Mouse (Mus musculus): Measurements from ENCODE around the gene Eif2s1. TPM values are rescaled to one million over a fixed set of nuclear protein-coding genes. Genes with fewer than 3 reads are reported as not detected.

Gene Eif2s1
- total and polyA plus RNA-seq, 3 experiments: 124 to 351 (median 196) TPM

GRCm38 (mm10) chr12:78919079-78919712 lies 57.6 kb downstream of the Eif2s1 start:
- H3K4me1 ChIP-seq (ENCODE audit: control insufficient read depth in 1 of 2, insufficient read depth in 2 of 2): peaks cover 3 to 36% of the 10 kb centered on the region in 2 experiments
- in situ Hi-C loops (cut with MboI; ENCODE audit: low pct_ligation_motif_present, low pct_unique_long_range_greater_than_20kb, low sequenced_read_pairs): no loop called here
- 0 out of 2 replicates have a peak overlapping the region, but pooled peaks have one; percentile 25 for H3K9ac ChIP-seq (ENCODE audit: insufficient read depth, low read depth)

GRCm38 (mm10) chr12:78921421-78921820 lies 59.8 kb downstream of the Eif2s1 start:
- Histone ChIP-seq H3K9ac (ENCODE audit: insufficient read depth, low read depth) (no peak overlapping the region), H3K4me1 (ENCODE audit: control insufficient read depth in 1 of 2, insufficient read depth in 2 of 2) (peaks cover 6 to 47% of the 10 kb centered on the region in 2 experiments), H3K79me2 (replicated peaks; ENCODE audit: control insufficient read depth, extremely low read depth, insufficient read depth, poor library complexity, severe bottlenecking) (no peaks in the 10 kb centered on the region), H3K9me3 (replicated peaks; ENCODE audit: low read length) (no peaks in the 10 kb centered on the region), H3K36me3 (replicated peaks in 1 of 2; ENCODE audit: control insufficient read depth in 1 of 2, insufficient read depth in 1 of 2, low read length in 1 of 2) (no peaks in the 10 kb centered on the region), H3K27me3 (replicated peaks) (no peaks in the 10 kb centered on the region), H3K4me3 (replicated peaks in 1 of 3; ENCODE audit: low read depth in 2 of 3, low read length in 2 of 3, poor library complexity in 1 of 3) (no peak overlapping the region), H3K27ac (ENCODE audit: insufficient read depth, low read depth) (no peak overlapping the region), H3K4me2 (ENCODE audit: insufficient read depth, low read depth, poor library complexity, severe bottlenecking) (no peak overlapping the region)
- no peak for DNase-seq (ENCODE audit: extremely low read depth)
- in situ Hi-C loops (cut with MboI; ENCODE audit: low pct_ligation_motif_present, low pct_unique_long_range_greater_than_20kb, low sequenced_read_pairs) (loop anchor here (5.0 kb wide), 3 partner anchors 56 to 176 kb away; partner anchors contain the start of gene Tmem229b), dilution Hi-C loops (cut with MboI; ENCODE audit: extremely low pct_ligation_motif_present, extremely low pct_unique_long_range_greater_than_20kb, low sequenced_read_pairs) (no loop called here)
- TF ChIP-seq TCF12 (IDR thresholded peaks at IDR 0.05; ENCODE audit: low read depth, low read length) (no peak), ETS1 (conservative IDR thresholded peaks at IDR 0.05; ENCODE audit: low read depth, low read length) (no peak), GABPA (IDR thresholded peaks at IDR 0.05; ENCODE audit: insufficient replicate concordance, low read depth, low read length) (no peak), PAX5 (IDR thresholded peaks at IDR 0.05; ENCODE audit: low read length) (no peak), CHD2 (IDR thresholded peaks at IDR 0.05; ENCODE audit: low read length) (no peak), MAX (IDR thresholded peaks at IDR 0.05; ENCODE audit: low read length) (no peak), NRF1 (IDR thresholded peaks at IDR 0.05; ENCODE audit: low read depth, low read length) (no peak), JUND (conservative IDR thresholded peaks at IDR 0.05; ENCODE audit: low read depth, low read length) (no peak)

More at GRCm38 (mm10) chr12:78919079-78919712, 57.6 kb downstream of the Eif2s1 start:
- no peak overlapping the region for H3K4me3 ChIP-seq (replicated peaks in 1 of 3; ENCODE audit: low read depth in 2 of 3, low read length in 2 of 3, poor library complexity in 1 of 3)
- no peaks in the 10 kb centered on the region for H3K36me3 ChIP-seq (replicated peaks in 1 of 2; ENCODE audit: control insufficient read depth in 1 of 2, insufficient read depth in 1 of 2, low read length in 1 of 2)
- H3K9me3 ChIP-seq (replicated peaks; ENCODE audit: low read length): no peaks in the 10 kb centered on the region
- no peaks in the 10 kb centered on the region for H3K27me3 ChIP-seq (replicated peaks)
- H3K79me2 ChIP-seq (replicated peaks; ENCODE audit: control insufficient read depth, extremely low read depth, insufficient read depth, poor library complexity, severe bottlenecking): no peaks in the 10 kb centered on the region
- dilution Hi-C loops (cut with MboI; ENCODE audit: extremely low pct_ligation_motif_present, extremely low pct_unique_long_range_greater_than_20kb, low sequenced_read_pairs): no loop called here
- peak; percentile 92 for DNase-seq (ENCODE audit: extremely low read depth)
- H3K4me2 ChIP-seq (ENCODE audit: insufficient read depth, low read depth, poor library complexity, severe bottlenecking): peak overlapping the region; percentile 80
- H3K27ac ChIP-seq (ENCODE audit: insufficient read depth, low read depth): no peak overlapping the region
- no peak for TF ChIP-seq JUN (IDR thresholded peaks at IDR 0.05; ENCODE audit: insufficient read depth, low read depth, low read length)
- peak; percentile 4; the same call in 1 of the 2 replicates for TF ChIP-seq BHLHE40 (IDR thresholded peaks at IDR 0.05; ENCODE audit: low read depth, low read length)
- peak; percentile 58; the same call in 1 of the 2 replicates for TF ChIP-seq MAX (IDR thresholded peaks at IDR 0.05; ENCODE audit: low read length)
- TF ChIP-seq NELFE (IDR thresholded peaks at IDR 0.05; ENCODE audit: low read depth, low read length): peak; percentile 32; the same call in 1 of the 2 replicates
- TF ChIP-seq USF1 (IDR thresholded peaks at IDR 0.05; ENCODE audit: low read depth, low read length): no peak
- TF ChIP-seq MXI1 (IDR thresholded peaks at IDR 0.05; ENCODE audit: low read depth, low read length): peak; percentile 42; the same call in 1 of the 2 replicates
- peak; percentile 20; the same call in 1 of the 2 replicates for TF ChIP-seq JUND (conservative IDR thresholded peaks at IDR 0.05; ENCODE audit: low read depth, low read length)
- TF ChIP-seq SIN3A (IDR thresholded peaks at IDR 0.05; ENCODE audit: low read length): no peak; the same call in 1 of the 2 replicates
- TF ChIP-seq ZNF384 (IDR thresholded peaks at IDR 0.05; ENCODE audit: low read depth, low read length): no peak
- peak; percentile 14; the same call in 1 of the 2 replicates for TF ChIP-seq ELF1 (IDR thresholded peaks at IDR 0.05; ENCODE audit: low read depth, low read length)
- peak; percentile 88 for TF ChIP-seq ZC3H11A (IDR thresholded peaks at IDR 0.05; ENCODE audit: low read depth, low read length)
- TF ChIP-seq NRF1 (IDR thresholded peaks at IDR 0.05; ENCODE audit: low read depth, low read length): 0 out of 2 replicates have a peak, but pooled peaks have one; percentile 35
- TF ChIP-seq TBP (conservative IDR thresholded peaks at IDR 0.05; ENCODE audit: low read depth, low read length): no peak
- peak; percentile 41; the same call in 1 of the 2 replicates for TF ChIP-seq IRF4 (IDR thresholded peaks at IDR 0.05; ENCODE audit: low read depth, low read length)
- TF ChIP-seq HCFC1 (IDR thresholded peaks at IDR 0.05; ENCODE audit: low read depth, low read length): peak; percentile 22; the same call in 1 of the 2 replicates
- 0 out of 2 replicates have a peak, but pooled peaks have one; percentile 43 for TF ChIP-seq E2F4 (IDR thresholded peaks at IDR 0.05; ENCODE audit: insufficient replicate concordance, low read depth, low read length)
- TF ChIP-seq MYC (IDR thresholded peaks at IDR 0.05; ENCODE audit: low read depth, low read length): peak; percentile 80
- peak; percentile 36; the same call in 1 of the 2 replicates for TF ChIP-seq EP300 (IDR thresholded peaks at IDR 0.05; ENCODE audit: low read length)
- TF ChIP-seq UBTF (IDR thresholded peaks at IDR 0.05; ENCODE audit: low read depth, low read length): no peak
- 0 out of 2 replicates have a peak, but pooled peaks have one; percentile 2 for TF ChIP-seq MAFK (IDR thresholded peaks at IDR 0.05; ENCODE audit: insufficient replicate concordance, low read length)
- TF ChIP-seq TCF12 (IDR thresholded peaks at IDR 0.05; ENCODE audit: low read depth, low read length): peak; percentile 60
- peak; percentile 93 for TF ChIP-seq SMC3 (IDR thresholded peaks at IDR 0.05; ENCODE audit: low read depth, low read length)
- peak; percentile 96 to 97 for TF ChIP-seq CTCF (conservative IDR thresholded peaks at IDR 0.05 in 1 of 2, IDR thresholded peaks at IDR 0.05 in 1 of 2; ENCODE audit: low read depth in 2 of 2, low read length in 2 of 2)
- peak; percentile 99 for TF ChIP-seq RAD21 (IDR thresholded peaks at IDR 0.05; ENCODE audit: low read depth, low read length)

Measured in CH12.LX (cell line).